Mouse (Mus musculus): ENCODE measurements around the gene Sfswap. TPM values are rescaled to one million over a fixed set of nuclear protein-coding genes. Genes with fewer than 3 reads are reported as not detected.

Gene Sfswap
- 119 TPM for polyA plus RNA-seq (2015; fragmentation: Illumina TruSeq; extraction: RNeasy Lipid Tissue Mini Kit (QIAGEN cat#74804); ENCODE audit: insufficient read depth, low replicate concordance)

DNA sequence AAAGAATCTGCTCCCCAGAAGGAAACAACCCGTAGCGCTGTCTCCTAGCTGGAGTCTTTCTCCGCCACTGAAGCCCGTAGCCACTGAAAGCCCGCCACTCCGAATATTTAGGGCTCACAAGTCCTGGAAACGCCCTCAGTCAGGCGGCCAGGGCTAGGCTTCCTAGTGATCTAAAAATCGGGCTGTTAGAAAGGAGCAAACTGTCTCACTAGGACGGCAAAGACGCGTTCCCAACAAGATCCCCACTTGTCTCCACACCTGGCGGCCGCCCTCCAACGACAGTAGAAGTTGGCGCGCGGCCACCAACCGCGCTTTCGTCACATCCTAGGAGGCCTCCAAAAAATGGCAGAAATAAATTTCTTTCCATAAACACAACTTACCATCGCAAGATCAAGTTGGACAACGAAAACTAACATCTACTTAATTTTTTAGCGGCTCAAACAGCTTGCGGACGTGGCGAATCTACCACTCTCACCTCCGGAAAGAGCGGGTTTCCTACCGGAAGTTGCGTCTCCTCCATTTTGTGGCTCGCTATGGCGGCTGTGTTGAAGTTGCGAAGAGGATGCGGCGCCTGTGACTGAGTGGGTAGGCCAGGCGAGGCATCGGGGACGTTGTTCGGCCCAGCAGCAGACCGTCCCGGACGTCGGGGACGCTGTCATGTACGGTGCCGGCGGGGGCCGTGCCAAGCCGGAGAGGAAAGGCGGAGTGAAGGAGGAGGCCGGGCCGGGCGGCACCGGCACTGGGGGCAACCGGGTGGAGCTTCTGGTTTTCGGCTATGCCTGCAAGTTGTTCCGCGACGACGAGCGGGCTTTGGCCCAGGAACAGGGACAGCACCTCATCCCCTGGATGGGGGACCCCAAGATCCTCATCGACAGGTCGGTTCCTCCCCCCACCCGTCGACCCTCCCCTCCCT, at the start of gene Sfswap:
Sfswap (plus strand) TSS at position 500 of the 913 bp plus-strand sequence.

DNA sequence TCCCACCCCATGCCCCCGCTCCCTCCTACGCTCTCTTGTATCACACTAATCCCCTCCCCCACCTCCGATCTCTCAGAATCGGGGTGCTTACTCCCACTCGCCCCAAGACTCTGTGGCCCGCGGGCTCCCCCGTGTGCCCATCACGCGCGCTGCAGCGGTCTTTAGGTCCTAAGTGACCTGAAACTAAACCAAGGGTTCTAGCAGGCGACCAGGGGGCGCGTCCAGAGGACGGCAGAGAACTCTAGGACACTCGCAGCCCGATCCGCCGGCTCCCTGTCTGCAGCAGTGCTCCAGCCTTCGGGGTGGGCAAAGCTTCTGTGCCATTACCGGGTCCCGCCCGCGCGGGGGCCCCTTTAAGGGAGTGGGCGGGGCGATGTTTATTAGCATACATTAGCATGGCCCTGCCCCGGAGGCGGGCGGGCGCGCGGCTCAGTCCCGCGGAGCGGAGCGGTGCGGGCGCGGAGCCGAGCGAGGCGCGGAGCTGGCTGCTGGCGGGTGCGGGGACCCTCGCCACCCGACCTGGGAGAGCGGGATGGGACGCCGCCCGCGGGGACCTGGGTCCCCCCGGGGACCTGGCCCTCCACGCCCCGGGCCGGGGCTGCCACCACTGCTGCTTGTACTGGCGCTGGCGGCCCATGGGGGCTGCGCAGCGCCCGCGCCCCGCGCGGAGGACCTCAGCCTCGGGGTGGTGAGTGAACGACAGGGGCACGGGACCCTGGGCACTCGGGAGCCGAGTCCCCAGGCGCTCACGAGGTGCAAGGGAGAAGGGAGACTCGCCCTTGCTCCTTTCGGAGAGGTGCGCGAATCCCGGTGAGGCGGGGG, 83.0 kb downstream of the Sfswap start, which contains the start of gene Mmp17:
Mmp17 (plus strand) TSS at position 409 of the 822 bp plus-strand sequence.

Other genes with a start within 250 kb of the Sfswap start
- gene Mmp17, start 82.9 kb downstream of the Sfswap start, polyA plus RNA-seq (2015; fragmentation: Illumina TruSeq; extraction: RNeasy Lipid Tissue Mini Kit (QIAGEN cat#74804); ENCODE audit: insufficient read depth, low replicate concordance): 0.76 TPM
- gene Zfp11, start 168.9 kb downstream of the Sfswap start, polyA plus RNA-seq (2015; fragmentation: Illumina TruSeq; extraction: RNeasy Lipid Tissue Mini Kit (QIAGEN cat#74804); ENCODE audit: insufficient read depth, low replicate concordance): 2.3 TPM
- not detected for gene Sept14, start 207.3 kb downstream of the Sfswap start, polyA plus RNA-seq (2015; fragmentation: Illumina TruSeq; extraction: RNeasy Lipid Tissue Mini Kit (QIAGEN cat#74804); ENCODE audit: insufficient read depth, low replicate concordance)
- gene Mrps17, start 214.3 kb downstream of the Sfswap start, polyA plus RNA-seq (2015; fragmentation: Illumina TruSeq; extraction: RNeasy Lipid Tissue Mini Kit (QIAGEN cat#74804); ENCODE audit: insufficient read depth, low replicate concordance): 62.6 TPM
- gene Nipsnap2, start 223.8 kb downstream of the Sfswap start, polyA plus RNA-seq (2015; fragmentation: Illumina TruSeq; extraction: RNeasy Lipid Tissue Mini Kit (QIAGEN cat#74804); ENCODE audit: insufficient read depth, low replicate concordance): 36.1 TPM

All from spleen, adult 10 weeks (tissue).